Mouse (Mus musculus) CD8-positive naive resting alpha-beta T cell, adult 2 months (primary cell): ENCODE data around the gene 4933430I17Rik.

Source experiments
- DNase-seq, 2 experiments: peaks; one replicate each; pipeline ENCODE4 v3.0.0; 2022; ENCODE audit warnings: low read depth in 2 of 2, low spot score in 2 of 2

The 4933430I17Rik gene

GRCm38 (mm10) chr4:62503374-62503970 is 21.7 kb upstream of the 4933430I17Rik start, which contains the start of gene Hdhd3:
Gene Hdhd3 (minus strand): TSS chr4:62503467.
- DNase-seq = no peak

- DNase-seq = no peak
These were observed 19.2 kb upstream of the 4933430I17Rik start for GRCm38 (mm10) chr4:62505991-62506390.

GRCm38 (mm10) chr4:62506798-62507197 is 18.4 kb upstream of the 4933430I17Rik start:
- peak in 1 of 2 experiments; percentile 46 for DNase-seq

GRCm38 (mm10) chr4:62508839-62509238 is 16.3 kb upstream of the 4933430I17Rik start:
- DNase-seq = no peak

- no peak for DNase-seq
These were observed 15.2 kb upstream of the 4933430I17Rik start for GRCm38 (mm10) chr4:62509946-62510345.

GRCm38 (mm10) chr4:62513998-62514506 is 11.1 kb upstream of the 4933430I17Rik start:
- no peak for DNase-seq

GRCm38 (mm10) chr4:62514995-62515394 is 10.2 kb upstream of the 4933430I17Rik start:
- no peak for DNase-seq

GRCm38 (mm10) chr4:62515490-62515889 is 9.7 kb upstream of the 4933430I17Rik start:
- DNase-seq = no peak

GRCm38 (mm10) chr4:62516079-62516478 is 9.1 kb upstream of the 4933430I17Rik start:
- no peak for DNase-seq

DNA sequence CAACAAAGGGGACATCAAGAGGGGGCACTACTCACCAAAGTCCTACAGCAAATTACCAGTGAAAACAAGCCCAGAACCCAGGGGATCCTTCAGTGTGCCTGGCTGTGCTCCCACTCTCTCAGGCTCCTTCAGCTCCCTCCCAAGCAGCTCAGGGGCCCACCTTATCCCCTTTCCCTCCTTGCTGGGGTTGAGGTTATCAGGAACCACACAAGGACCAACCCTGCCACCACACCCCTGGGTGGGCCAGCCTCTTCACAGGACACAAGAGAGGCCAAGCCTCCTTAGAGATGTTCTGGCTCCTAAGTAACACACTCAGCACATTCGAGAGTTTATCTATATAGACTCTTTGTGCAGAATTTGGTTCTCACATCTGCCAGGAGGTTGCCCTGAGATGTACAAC is 8.6 kb upstream of the 4933430I17Rik start:
- DNase-seq = no peak

GRCm38 (mm10) chr4:62517046-62517445 is 8.1 kb upstream of the 4933430I17Rik start:
- no peak for DNase-seq

- no peak for DNase-seq
These were observed 7.4 kb upstream of the 4933430I17Rik start for GRCm38 (mm10) chr4:62517538-62518415.

GRCm38 (mm10) chr4:62518416-62519121 is 6.6 kb upstream of the 4933430I17Rik start:
- no peak for DNase-seq

- no peak for DNase-seq
These were observed 5.9 kb upstream of the 4933430I17Rik start for GRCm38 (mm10) chr4:62519122-62519848.

GRCm38 (mm10) chr4:62519849-62520233 is 5.3 kb upstream of the 4933430I17Rik start, which contains the start of gene Alad:
Gene Alad (minus strand): TSS chr4:62519918.
- DNase-seq = peak; percentile 31 to 42

DNA sequence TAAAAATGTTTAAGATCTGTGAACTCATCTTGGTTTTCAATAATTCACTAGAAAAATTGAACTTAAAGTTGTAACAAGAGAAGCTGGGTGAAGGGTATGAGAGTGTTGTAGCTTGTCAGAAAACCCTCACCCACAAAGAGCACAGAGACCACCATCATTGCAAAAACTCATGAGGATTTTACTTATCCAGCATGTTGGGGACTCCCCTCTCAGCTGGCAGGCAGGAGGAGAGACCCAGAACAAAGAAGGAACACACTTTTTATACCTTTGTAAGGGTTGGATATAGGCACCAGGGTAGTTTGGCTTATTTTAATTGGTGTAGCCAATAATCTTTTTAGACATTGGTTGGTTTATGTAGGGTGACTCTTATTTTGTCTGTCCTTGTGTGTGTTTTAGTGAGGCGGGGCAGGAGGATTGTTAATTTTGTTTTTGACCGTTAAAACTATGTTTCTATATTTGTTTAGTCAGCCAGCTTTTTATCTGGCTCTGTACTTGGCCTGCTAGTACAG is 4.2 kb upstream of the 4933430I17Rik start:
- DNase-seq = no peak

- DNase-seq = no peak
These were observed 281 bp downstream of the 4933430I17Rik start for GRCm38 (mm10) chr4:62525489-62525811.

DNA sequence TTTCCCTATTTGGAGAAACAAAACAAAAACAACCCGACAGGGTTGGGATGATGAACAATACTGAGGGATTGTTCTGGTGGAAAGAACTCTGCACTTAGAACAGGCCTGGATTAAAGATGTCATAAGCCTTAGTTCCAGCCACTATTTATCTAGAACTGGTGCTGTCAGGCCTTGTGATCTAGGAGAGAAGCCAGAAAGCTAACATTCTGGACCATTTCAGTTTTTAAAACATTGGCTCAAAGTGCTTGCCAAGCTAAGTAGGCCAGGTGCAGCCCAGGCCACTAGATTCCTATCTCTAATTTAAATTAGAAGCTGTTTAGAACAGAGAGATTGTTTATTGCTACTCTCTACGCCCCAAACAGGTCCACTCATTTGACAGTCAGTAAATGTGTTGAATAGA is 1.1 kb downstream of the 4933430I17Rik start:
- no peak for DNase-seq

DNA sequence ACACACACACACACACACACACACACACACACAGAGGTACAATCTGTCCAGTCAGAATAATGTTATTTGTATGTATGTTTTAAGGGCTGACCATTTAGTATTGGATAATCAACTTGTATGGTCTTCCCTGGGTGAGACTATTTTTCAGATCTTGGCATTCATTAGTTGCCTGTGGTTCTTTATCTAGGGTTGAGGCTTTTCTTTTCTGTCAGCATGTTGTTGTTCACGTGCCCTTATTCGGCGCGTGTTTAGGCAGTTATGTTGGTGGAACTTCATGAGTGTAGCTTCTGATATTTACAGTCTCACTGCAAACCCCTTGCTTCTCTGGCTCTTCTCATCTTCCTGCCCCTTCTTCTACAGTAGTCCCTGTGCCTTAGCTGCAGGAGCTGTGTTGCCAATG is 2.5 kb downstream of the 4933430I17Rik start:
- DNase-seq = no peak

DNA sequence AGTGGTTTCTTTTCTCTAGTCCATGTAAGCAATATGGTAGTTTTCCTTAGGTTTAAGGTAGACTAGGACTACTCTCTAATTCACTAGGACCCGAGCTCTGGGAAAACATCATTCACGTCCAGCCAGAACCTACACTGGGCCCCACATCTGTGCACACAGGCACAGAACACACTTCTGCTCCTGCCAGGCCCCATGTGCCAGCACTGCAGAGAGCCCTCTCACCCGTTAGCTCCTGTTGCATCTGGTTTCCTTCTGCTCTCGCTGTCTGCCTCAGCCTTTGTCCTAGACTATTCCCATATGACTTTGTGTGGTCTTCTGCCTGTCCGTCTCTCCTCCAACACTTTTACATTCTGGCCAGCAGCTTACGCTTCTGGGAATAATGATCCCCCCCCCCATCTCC is 8.6 kb downstream of the 4933430I17Rik start:
- DNase-seq = no peak

GRCm38 (mm10) chr4:62541802-62542201 is 16.6 kb downstream of the 4933430I17Rik start:
- DNase-seq = no peak
